Mouse (Mus musculus) neural tube, embryonic 14.5 days (tissue): ENCODE measurements around the gene Arntl2. TPM values are rescaled to one million over a fixed set of nuclear protein-coding genes. Genes with fewer than 3 reads are reported as not detected.
"Not testable (repeated sequence)": the region's sequence is repeated elsewhere in the genome, so short reads cannot be mapped to it uniquely, and the experiment has no call there.

Experiments used
- ATAC-seq: fragments of 200-750 bp; cut with Nextera tagmentation; 2 replicates; pipeline ENCODE4 v1.8.0; 2017; ENCODE audit warnings: low read depth, mild to moderate bottlenecking, moderate TSS enrichment, moderate library complexity
- H3K27ac ChIP-seq: fragments of 300-500 bp; sonication (generic); 2 replicates; pipeline ENCODE4 v1.5.1; 2014; ENCODE audit warnings: low read depth, mild to moderate bottlenecking, control low read depth, low read length, moderate library complexity, mixed read lengths
- H3K27me3 ChIP-seq: fragments of 300-500 bp; sonication (generic); 2 replicates; pipeline ENCODE4 v1.6.1; 2014; ENCODE audit warnings: low read length; ENCODE audit not compliant: control insufficient read depth, insufficient read depth
- H3K36me3 ChIP-seq: fragments of 300-500 bp; sonication (generic); 2 replicates; pipeline ENCODE4 v1.6.1; 2014; ENCODE audit warnings: low read length, mixed read lengths; ENCODE audit not compliant: control insufficient read depth, insufficient read depth
- H3K4me1 ChIP-seq: fragments of 300-500 bp; sonication (generic); 2 replicates; pipeline ENCODE4 v1.6.1; 2014; ENCODE audit warnings: low read length; ENCODE audit not compliant: control insufficient read depth, insufficient read depth
- H3K4me2 ChIP-seq: fragments of 300-500 bp; sonication (generic); 2 replicates; pipeline ENCODE4 v1.6.1; 2014; ENCODE audit warnings: mild to moderate bottlenecking, low read depth, low read length, control low read depth
- H3K4me3 ChIP-seq: fragments of 300-500 bp; sonication (generic); 2 replicates; pipeline ENCODE4 v1.5.1; 2014; ENCODE audit warnings: low read depth, low read length, control low read depth, mixed read lengths
- H3K9ac ChIP-seq: fragments of 300-500 bp; sonication (generic); replicated peaks from 2 replicates; pipeline ENCODE4 v1.6.1; 2014; ENCODE audit warnings: low read depth, mild to moderate bottlenecking, control low read depth, low read length, mixed read lengths
- H3K9me3 ChIP-seq: fragments of 300-500 bp; sonication (generic); 2 replicates; pipeline ENCODE4 v1.6.1; 2016; ENCODE audit warnings: low read length; ENCODE audit not compliant: control insufficient read depth
- whole genome bisulfite sequencing: fragments of 180-500 bp; shearing (Covaris S2); extraction: QIAGEN DNeasy Blood & Tissue Kit; methylation state at CpG from one replicate; pipeline ENCODE4 v1.1.7; 2014; 5-methylcytosine and 5-hydroxymethylcytosine counted together
- polyA plus RNA-seq: library from polyadenylated mRNA; unstranded; fragments of >200 nt; fragmentation: Nextera tagmentation; extraction: Ambion mirVana; gene quantifications from 2 replicates; pipeline ENCODE4 v1.2.1, GENCODE M21; 2014

The Arntl2 gene
- polyA plus RNA-seq, 1 experiment from 2014 or later = 3.7 TPM

DNA sequence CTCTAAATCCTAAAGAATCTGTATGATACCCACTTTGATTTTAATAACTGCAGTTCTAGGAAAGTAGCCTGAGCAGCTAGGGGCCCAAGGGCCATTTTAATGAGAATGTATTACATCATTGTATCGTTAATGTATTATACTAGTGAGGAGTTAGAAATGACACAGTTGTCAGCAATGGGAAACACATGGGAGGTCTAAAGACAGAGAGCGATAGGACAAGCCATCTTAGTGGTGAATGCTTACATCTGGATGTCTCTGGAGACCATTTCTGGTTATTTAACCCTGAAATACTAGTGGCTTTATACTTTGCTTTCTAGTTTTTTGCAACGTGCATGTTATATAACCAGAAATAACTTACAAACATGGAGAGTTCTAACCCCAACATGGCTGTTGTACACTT lies 56.1 kb downstream of the Arntl2 start:
- WGBS = 84% methylated on average over 3 of the region's 3 CpGs
- no peaks in the 10 kb centered on the region for H3K36me3 ChIP-seq
- ATAC-seq = no peak
- no peak overlapping the region for H3K9ac ChIP-seq
- no peaks in the 10 kb centered on the region for H3K9me3 ChIP-seq
- H3K27me3 ChIP-seq = no peaks in the 10 kb centered on the region
- no peaks in the 10 kb centered on the region for H3K4me1 ChIP-seq
- H3K27ac ChIP-seq = no peak overlapping the region
- H3K4me2 ChIP-seq = no peak overlapping the region
- H3K4me3 ChIP-seq = no peak overlapping the region

- Histone ChIP-seq H3K36me3 (no peaks in the 10 kb centered on the region), H3K9me3 (no peaks in the 10 kb centered on the region), H3K27me3 (no peaks in the 10 kb centered on the region), H3K9ac (no peak overlapping the region), H3K27ac (no peak overlapping the region), H3K4me1 (no peaks in the 10 kb centered on the region), H3K4me3 (no peak overlapping the region), H3K4me2 (no peak overlapping the region)
- no peak for ATAC-seq
- WGBS = 86% methylated on average over 4 of the region's 4 CpGs
These were observed 56.9 kb downstream of the Arntl2 start for GRCm38 (mm10) chr6:146852739-146853138.

DNA sequence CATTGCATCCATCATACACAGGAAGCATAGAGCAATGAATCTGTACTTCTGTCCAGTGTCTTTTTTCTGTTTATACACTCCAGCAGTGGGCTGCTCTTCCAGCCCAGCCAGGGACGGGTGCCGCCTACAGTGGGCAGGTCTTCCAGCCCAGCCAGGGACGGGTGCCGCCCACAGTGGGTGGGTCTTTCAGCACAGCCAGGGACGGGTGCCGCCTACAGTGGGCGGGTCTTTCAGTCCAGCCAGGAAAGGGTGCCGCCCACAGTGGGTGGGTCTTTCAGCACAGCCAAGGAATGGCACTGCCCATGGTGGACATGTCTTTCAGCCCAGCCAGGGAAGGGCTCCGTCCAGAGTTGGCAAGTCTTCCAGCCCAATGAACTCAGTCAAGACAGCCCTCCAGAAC lies 59.3 kb downstream of the Arntl2 start:
- H3K9ac ChIP-seq = no peak overlapping the region
- H3K4me1 ChIP-seq = no peaks in the 10 kb centered on the region
- H3K36me3 ChIP-seq = no peaks in the 10 kb centered on the region
- ATAC-seq = no peak
- no peak overlapping the region for H3K27ac ChIP-seq
- WGBS = 96% methylated on average over 9 of the region's 9 CpGs
- no peaks in the 10 kb centered on the region for H3K27me3 ChIP-seq
- H3K9me3 ChIP-seq = no peaks in the 10 kb centered on the region
- no peak overlapping the region for H3K4me2 ChIP-seq
- H3K4me3 ChIP-seq = no peak overlapping the region

DNA sequence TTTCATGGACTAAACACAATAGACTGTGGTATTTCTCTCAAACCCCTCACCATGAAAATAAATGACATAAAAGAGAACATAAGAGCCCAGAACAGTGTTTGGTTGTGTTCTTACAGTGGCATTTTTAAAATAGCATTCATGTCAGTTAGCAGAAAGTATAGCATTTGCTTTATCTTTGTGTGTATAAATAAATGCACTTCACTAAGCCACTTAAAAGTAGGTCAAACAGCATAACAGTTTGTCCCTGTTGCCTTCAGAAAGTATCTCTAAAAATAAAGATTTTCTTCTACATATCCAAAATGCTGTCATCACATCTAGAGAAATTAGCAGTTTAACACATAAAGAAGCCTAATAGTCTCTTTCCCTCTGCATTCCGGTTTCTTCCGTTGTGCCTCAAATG lies 61.5 kb downstream of the Arntl2 start:
- no peak overlapping the region for H3K4me2 ChIP-seq
- WGBS = 96% methylated on average over 2 of the region's 2 CpGs
- H3K4me1 ChIP-seq = no peaks in the 10 kb centered on the region
- H3K9me3 ChIP-seq = no peaks in the 10 kb centered on the region
- H3K9ac ChIP-seq = no peak overlapping the region
- H3K36me3 ChIP-seq = no peaks in the 10 kb centered on the region
- no peak overlapping the region for H3K27ac ChIP-seq
- ATAC-seq = no peak
- H3K4me3 ChIP-seq = no peak overlapping the region
- no peaks in the 10 kb centered on the region for H3K27me3 ChIP-seq

DNA sequence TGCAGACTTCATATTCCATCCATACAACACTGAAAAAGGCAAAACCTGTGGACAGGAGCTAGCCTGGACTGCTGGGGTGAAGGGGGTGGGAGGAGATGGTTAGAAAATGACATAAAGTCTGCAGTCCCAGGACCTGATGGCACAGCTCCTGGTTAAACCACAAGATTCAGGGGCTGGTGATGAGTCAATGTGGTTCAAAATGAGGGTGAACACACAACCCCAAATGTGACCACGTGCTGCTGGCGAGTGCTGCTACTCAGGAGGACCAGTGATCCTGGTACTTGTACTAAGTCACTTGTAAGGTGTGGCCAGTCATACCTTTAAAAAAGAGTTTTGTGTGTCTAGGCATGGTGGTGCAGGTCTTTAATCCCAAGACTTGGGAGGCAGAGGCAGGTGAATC lies 67.3 kb downstream of the Arntl2 start:
- Histone ChIP-seq H3K27me3 (no peaks in the 10 kb centered on the region), H3K9me3 (no peaks in the 10 kb centered on the region), H3K36me3 (no peaks in the 10 kb centered on the region), H3K9ac (no peak overlapping the region), H3K4me2 (no peak overlapping the region), H3K27ac (no peak overlapping the region), H3K4me3 (no peak overlapping the region), H3K4me1 (no peaks in the 10 kb centered on the region)
- no peak for ATAC-seq
- 84% methylated on average over 2 of the region's 2 CpGs for WGBS

GRCm38 (mm10) chr6:146864370-146864769 lies 68.5 kb downstream of the Arntl2 start:
- WGBS = 100% methylated on average over 1 of the region's 5 CpGs
- H3K4me3 ChIP-seq, H3K27ac ChIP-seq, H3K4me1 ChIP-seq, ATAC-seq, H3K9ac ChIP-seq, H3K9me3 ChIP-seq, H3K36me3 ChIP-seq, H3K4me2 ChIP-seq, H3K27me3 ChIP-seq: not testable (repeated sequence)

DNA sequence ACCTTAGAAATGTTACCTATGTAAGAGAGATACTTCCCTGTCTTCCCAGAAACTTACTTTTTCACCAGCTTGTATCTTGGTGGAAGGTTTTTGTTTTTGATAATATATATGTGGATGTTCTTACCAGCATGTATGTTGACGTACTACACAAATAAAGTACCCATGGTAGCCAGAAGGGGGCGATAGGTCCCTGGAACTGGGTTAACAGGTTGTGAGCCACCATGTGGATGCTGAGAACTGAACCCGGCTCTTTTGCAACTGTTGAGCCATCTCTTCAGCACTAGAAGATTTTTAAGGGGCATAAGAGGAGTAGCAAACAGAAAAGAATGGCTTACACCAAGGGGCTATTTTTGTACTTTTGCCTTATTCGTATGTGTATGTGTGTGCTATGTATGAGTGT lies 69.8 kb downstream of the Arntl2 start:
- no peaks in the 10 kb centered on the region for H3K36me3 ChIP-seq
- 91% methylated on average over 4 of the region's 4 CpGs for WGBS
- H3K9me3 ChIP-seq = no peaks in the 10 kb centered on the region
- H3K27me3 ChIP-seq = no peaks in the 10 kb centered on the region
- no peak overlapping the region for H3K4me3 ChIP-seq
- H3K4me2 ChIP-seq = no peak overlapping the region
- H3K27ac ChIP-seq = no peak overlapping the region
- no peak overlapping the region for H3K9ac ChIP-seq
- H3K4me1 ChIP-seq = no peaks in the 10 kb centered on the region
- no peak for ATAC-seq

- no peak overlapping the region for H3K9ac ChIP-seq
- H3K4me2 ChIP-seq = no peak overlapping the region
- no peak overlapping the region for H3K4me3 ChIP-seq
- no peaks in the 10 kb centered on the region for H3K4me1 ChIP-seq
- H3K27me3 ChIP-seq = no peaks in the 10 kb centered on the region
- H3K9me3 ChIP-seq = no peaks in the 10 kb centered on the region
- 96% methylated on average over 4 of the region's 4 CpGs for WGBS
- ATAC-seq = no peak
- no peak overlapping the region for H3K27ac ChIP-seq
- H3K36me3 ChIP-seq = no peaks in the 10 kb centered on the region
These were observed 76.1 kb downstream of the Arntl2 start for GRCm38 (mm10) chr6:146871975-146872374.

GRCm38 (mm10) chr6:146874415-146874814 lies 78.6 kb downstream of the Arntl2 start:
- Histone ChIP-seq H3K4me3 (no peak overlapping the region), H3K9ac (no peak overlapping the region), H3K27me3 (no peaks in the 10 kb centered on the region), H3K9me3 (no peaks in the 10 kb centered on the region), H3K4me1 (no peaks in the 10 kb centered on the region), H3K27ac (no peak overlapping the region), H3K4me2 (no peak overlapping the region), H3K36me3 (no peaks in the 10 kb centered on the region)
- ATAC-seq = no peak
- 85% methylated on average over 6 of the region's 6 CpGs for WGBS

DNA sequence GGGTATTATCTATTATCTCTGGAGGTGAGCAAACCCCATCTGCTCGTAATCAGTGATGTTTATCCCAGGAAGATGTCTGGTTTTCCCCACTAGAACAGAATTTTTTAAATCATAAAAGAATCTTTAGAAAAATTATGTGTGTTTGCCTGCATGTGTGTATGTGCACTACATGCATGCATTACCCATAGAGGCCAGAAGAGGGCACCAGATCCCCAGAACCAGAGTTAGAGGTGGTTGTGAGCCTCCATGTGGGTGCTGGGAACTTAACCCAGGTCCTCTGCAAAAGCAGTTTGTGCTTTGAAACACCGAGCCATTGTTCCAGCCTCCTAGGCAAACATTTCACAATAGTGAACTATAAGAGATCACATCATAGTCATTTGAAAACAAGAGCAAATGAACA lies 81.0 kb downstream of the Arntl2 start:
- ATAC-seq = no peak
- Histone ChIP-seq H3K36me3 (no peaks in the 10 kb centered on the region), H3K9me3 (no peaks in the 10 kb centered on the region), H3K27me3 (no peaks in the 10 kb centered on the region), H3K4me2 (no peak overlapping the region), H3K4me3 (no peak overlapping the region), H3K4me1 (no peaks in the 10 kb centered on the region), H3K27ac (no peak overlapping the region), H3K9ac (no peak overlapping the region)
- WGBS = 88% methylated on average over 2 of the region's 2 CpGs
